Mouse (Mus musculus) stomach, postnatal 0 days (tissue): ENCODE measurements at regions not wholly inside any gene's neighbourhood (a gene's known extent, or its start where the extent isn't known, plus 50 kb on each side); places are given as distances from the start of the nearest gene placed in this dataset.

Experiments
- ATAC-seq: fragments of 200-750 bp; cut with Nextera tagmentation; 2 replicates; pipeline ENCODE4 v1.8.0; 2017; ENCODE audit not compliant: low FRiP score, low TSS enrichment
- DNase-seq: peaks from one replicate; pipeline ENCODE4 v3.0.0-alpha.2; 2016; ENCODE audit warnings: low spot score
- H3K27ac ChIP-seq: fragments of 300-500 bp; sonication (generic); replicated peaks from 2 replicates; pipeline ENCODE4 v1.5.1; 2014; ENCODE audit warnings: mild to moderate bottlenecking, control low read depth
- H3K27me3 ChIP-seq: fragments of 300-500 bp; sonication (generic); 2 replicates; pipeline ENCODE4 v1.6.1; 2014; ENCODE audit warnings: low read length; ENCODE audit not compliant: control insufficient read depth, insufficient read depth
- H3K36me3 ChIP-seq: fragments of 300-500 bp; sonication (generic); 2 replicates; pipeline ENCODE4 v1.6.1; 2014; ENCODE audit warnings: low read length, mixed read lengths; ENCODE audit not compliant: control insufficient read depth, insufficient read depth
- H3K4me1 ChIP-seq: fragments of 300-500 bp; sonication (generic); replicated peaks from 2 replicates; pipeline ENCODE4 v1.6.1; 2014; ENCODE audit warnings: antibody characterized with exemption; ENCODE audit not compliant: control insufficient read depth, insufficient read depth
- H3K4me2 ChIP-seq: fragments of 300-500 bp; sonication (generic); replicated peaks from 2 replicates; pipeline ENCODE4 v1.6.1; 2014; ENCODE audit warnings: low read depth, mild to moderate bottlenecking, control low read depth, moderate library complexity
- H3K4me3 ChIP-seq: fragments of 300-500 bp; sonication (generic); 2 replicates; pipeline ENCODE4 v1.5.1; 2014; ENCODE audit warnings: low read depth, low read length, control low read depth
- H3K9ac ChIP-seq: fragments of 300-500 bp; sonication (generic); 2 replicates; pipeline ENCODE4 v1.6.1; 2014; ENCODE audit warnings: mild to moderate bottlenecking, low read length, control low read depth, mixed read lengths
- H3K9me3 ChIP-seq: fragments of 300-500 bp; sonication (generic); 2 replicates; pipeline ENCODE4 v1.6.1; 2016; ENCODE audit warnings: low read length; ENCODE audit not compliant: control insufficient read depth
- CTCF ChIP-seq: IDR thresholded peaks from 2 replicates; pipeline ENCODE4 v1.5.1; 2016; ENCODE audit warnings: antibody characterized with exemption, low read depth, mild to moderate bottlenecking, moderate library complexity
- EP300 ChIP-seq: optimal IDR thresholded peaks from 2 replicates; pipeline ENCODE3; 2016; ENCODE audit warnings: antibody characterized with exemption
- WGBS: fragments of 180-500 bp; shearing (Covaris S2); extraction: QIAGEN DNeasy Blood & Tissue Kit; methylation state at CpG from one replicate; pipeline ENCODE4 v1.1.7; 2014; 5-methylcytosine and 5-hydroxymethylcytosine counted together

DNA sequence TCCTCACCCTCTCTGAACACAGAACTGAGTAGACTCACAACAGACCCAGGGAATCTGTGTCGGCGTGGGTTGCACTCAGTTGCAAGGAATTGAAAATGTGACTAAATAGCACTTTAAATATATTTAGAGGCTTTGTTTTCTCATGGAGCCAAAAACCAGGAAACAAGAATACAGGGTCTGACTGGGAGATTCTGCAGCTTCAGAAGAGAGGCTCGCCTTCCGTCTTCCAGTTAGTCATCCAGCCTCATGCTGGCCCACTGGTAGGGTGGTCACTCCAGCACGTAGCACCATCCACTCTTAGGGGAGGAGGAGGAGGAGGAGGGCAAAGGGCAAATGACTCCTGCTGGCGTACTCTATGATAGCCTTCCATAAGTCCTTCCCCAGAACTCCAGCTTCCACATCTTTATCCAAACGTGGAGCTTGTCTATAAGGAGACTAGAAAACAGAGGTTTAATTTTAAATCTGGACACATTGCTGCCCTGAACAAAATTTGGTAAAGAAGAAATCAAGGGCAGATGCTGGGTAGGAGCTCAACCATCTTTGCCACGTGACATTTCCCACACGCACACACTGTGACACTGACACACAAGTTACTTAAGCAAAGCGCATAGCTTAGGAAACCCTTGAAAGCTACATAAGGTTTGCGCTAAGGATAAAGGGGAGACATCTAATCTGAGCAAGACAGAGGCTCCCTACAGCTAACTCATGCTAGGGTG is 60.8 kb downstream of the Mis18a start:
- ATAC-seq (no peak), DNase-seq (no peak)
- no peak for TF ChIP-seq CTCF
- no peak for TF ChIP-seq EP300
- Histone ChIP-seq H3K27ac (no peak overlapping the region), H3K4me1 (no peaks in the 10 kb centered on the region), H3K9me3 (no peaks in the 10 kb centered on the region), H3K9ac (no peak overlapping the region), H3K4me2 (no peak overlapping the region), H3K27me3 (no peaks in the 10 kb centered on the region), H3K36me3 (no peaks in the 10 kb centered on the region), H3K4me3 (no peak overlapping the region)
- 86% methylated on average over 11 of the region's 11 CpGs for WGBS

DNA sequence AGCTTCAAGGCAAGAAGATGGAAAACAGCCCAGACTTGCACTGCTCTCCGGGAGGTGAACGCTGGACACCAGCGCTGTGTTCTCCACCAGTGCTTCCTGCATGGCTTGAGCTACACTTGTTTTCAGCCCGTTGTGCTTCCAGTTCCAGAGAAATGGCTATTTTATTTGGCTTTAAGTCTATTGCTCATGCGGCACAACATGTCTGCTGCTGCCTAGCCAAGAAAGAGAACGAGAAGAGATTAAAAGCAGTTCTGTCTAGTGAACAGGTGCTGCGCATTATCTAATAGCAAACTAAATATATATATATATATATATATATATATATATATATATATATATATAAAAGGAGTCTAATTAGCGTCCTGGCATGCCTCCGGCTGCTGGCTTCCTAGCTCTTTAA is 63.1 kb downstream of the Mis18a start:
- Histone ChIP-seq H3K9me3 (no peaks in the 10 kb centered on the region), H3K4me3 (no peak overlapping the region), H3K9ac (no peak overlapping the region), H3K27me3 (no peaks in the 10 kb centered on the region), H3K4me1 (no peaks in the 10 kb centered on the region), H3K36me3 (no peaks in the 10 kb centered on the region), H3K27ac (no peak overlapping the region), H3K4me2 (no peak overlapping the region)
- 57% methylated on average over 9 of the region's 9 CpGs for WGBS
- DNase-seq (no peak), ATAC-seq (no peak)
- TF ChIP-seq EP300 = no peak
- no peak for TF ChIP-seq CTCF

DNA sequence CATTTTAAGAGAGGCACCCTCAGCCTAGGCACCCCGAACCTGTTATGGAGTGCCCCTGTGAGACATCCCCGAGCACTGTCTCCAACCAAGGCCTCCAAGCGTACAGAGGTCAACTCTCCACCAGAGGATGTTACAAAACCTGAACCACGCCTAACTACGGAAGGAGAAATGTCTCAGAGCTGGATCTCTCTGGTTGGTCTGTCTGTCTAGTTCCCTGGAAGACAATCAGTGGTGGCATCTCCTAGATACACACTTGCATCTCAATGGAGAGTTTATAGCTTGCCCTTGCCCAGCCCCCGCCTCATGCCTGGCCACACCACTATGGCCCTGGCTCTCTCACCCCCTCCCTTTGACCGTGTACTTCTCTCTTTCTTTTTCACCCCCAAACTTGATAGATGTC is 69.2 kb downstream of the Mis18a start:
- H3K27me3 ChIP-seq = no peaks in the 10 kb centered on the region
- no peak for TF ChIP-seq EP300
- TF ChIP-seq CTCF = no peak
- WGBS = 93% methylated on average over 7 of the region's 7 CpGs
- no peak overlapping the region for H3K27ac ChIP-seq
- no peak for ATAC-seq
- DNase-seq = no peak
- H3K9me3 ChIP-seq = no peaks in the 10 kb centered on the region
- H3K9ac ChIP-seq = no peak overlapping the region
- no peak overlapping the region for H3K4me3 ChIP-seq
- no peaks in the 10 kb centered on the region for H3K4me1 ChIP-seq
- H3K4me2 ChIP-seq = no peak overlapping the region
- H3K36me3 ChIP-seq = no peaks in the 10 kb centered on the region

DNA sequence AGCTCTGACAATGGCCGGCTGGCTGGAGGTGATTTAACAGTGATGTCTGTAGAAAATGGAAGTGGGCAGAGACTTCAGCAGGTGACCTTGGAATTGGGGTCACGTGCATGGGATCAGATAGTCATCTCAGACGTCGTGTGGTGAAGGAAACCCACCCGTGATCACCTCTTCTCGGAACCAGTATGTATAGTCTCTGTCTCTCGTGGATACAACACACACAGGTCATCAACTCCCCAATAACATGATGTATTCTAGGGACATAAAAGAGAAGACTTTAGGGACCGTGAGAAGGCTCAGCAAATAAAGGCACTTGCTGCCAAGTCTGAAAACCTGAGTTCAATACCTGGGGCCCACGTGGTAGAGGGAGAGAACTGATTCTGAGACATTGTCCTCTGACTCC is 70.2 kb downstream of the Mis18a start:
- Histone ChIP-seq H3K4me1 (no peaks in the 10 kb centered on the region), H3K9me3 (no peaks in the 10 kb centered on the region), H3K27ac (no peak overlapping the region), H3K4me3 (no peak overlapping the region), H3K4me2 (no peak overlapping the region), H3K9ac (no peak overlapping the region), H3K27me3 (no peaks in the 10 kb centered on the region), H3K36me3 (no peaks in the 10 kb centered on the region)
- DNase-seq = no peak
- WGBS = 63% methylated on average over 9 of the region's 9 CpGs
- ATAC-seq = no peak
- TF ChIP-seq CTCF (no peak), EP300 (no peak)

DNA sequence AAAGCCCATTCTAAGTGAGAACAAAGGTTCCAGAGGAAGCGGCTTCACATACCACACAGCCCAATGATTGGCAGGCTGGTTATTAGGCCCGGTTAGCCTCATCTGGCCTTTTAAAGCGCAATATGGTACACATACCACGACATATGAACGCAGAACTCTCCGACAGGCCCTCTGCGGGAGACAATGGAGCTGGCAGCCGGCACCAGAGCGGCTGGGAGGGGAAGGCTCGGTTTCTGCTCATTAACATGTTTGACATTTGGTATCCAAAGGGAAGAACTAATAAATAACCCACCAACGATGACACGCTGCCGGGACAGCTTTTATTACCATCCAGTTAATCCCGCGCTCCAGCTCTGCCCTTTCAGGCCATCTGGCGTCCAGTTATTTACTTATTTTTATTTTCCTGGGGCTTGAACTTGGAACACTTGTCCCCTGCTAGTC is 70.6 kb downstream of the Mis18a start:
- Histone ChIP-seq H3K4me1 (no peaks in the 10 kb centered on the region), H3K4me2 (no peak overlapping the region), H3K36me3 (no peaks in the 10 kb centered on the region), H3K27me3 (no peaks in the 10 kb centered on the region), H3K27ac (no peak overlapping the region), H3K9ac (no peak overlapping the region), H3K9me3 (no peaks in the 10 kb centered on the region), H3K4me3 (no peak overlapping the region)
- TF ChIP-seq EP300 (no peak), CTCF (no peak)
- whole genome bisulfite sequencing = 41% methylated on average over 16 of the region's 16 CpGs
- ATAC-seq (no peak), DNase-seq (no peak)

DNA sequence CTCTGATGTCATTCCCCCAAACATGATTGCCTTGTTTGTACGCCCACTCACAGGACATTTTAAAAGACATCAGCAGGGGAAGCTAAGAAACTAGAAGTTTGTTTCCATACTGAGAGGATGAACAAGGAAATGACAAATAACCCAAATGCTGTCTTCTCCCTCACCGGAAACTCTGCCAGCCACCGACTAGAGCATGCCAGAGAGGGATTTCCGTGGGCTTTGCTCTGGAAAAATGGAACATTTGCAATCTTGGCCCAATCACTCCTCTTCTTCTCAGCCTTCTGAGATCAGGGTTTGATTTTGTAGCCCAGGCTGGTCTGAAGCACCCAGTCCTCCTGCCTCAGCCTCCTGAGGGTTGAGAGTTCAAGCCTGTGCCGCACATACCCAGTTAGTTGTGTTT is 72.4 kb downstream of the Mis18a start:
- Histone ChIP-seq H3K4me2 (no peak overlapping the region), H3K36me3 (no peaks in the 10 kb centered on the region), H3K9ac (no peak overlapping the region), H3K27me3 (no peaks in the 10 kb centered on the region), H3K9me3 (no peaks in the 10 kb centered on the region), H3K4me1 (no peaks in the 10 kb centered on the region), H3K4me3 (no peak overlapping the region), H3K27ac (no peak overlapping the region)
- 86% methylated on average over 5 of the region's 5 CpGs for WGBS
- ATAC-seq (no peak), DNase-seq (no peak)
- TF ChIP-seq EP300 = no peak
- TF ChIP-seq CTCF = no peak
